Mouse (Mus musculus) lung, embryonic 16.5 days (tissue): ENCODE results near the gene Gm42674. TPM values are rescaled to one million over a fixed set of nuclear protein-coding genes. Genes with fewer than 3 reads are reported as not detected.

ENCODE experiments used
- ATAC-seq: fragments of 200-750 bp; cut with Nextera tagmentation; 2 replicates; pipeline ENCODE4 v1.8.0; 2017; ENCODE audit warnings: low read depth, mild to moderate bottlenecking, moderate library complexity
- H3K27ac ChIP-seq: fragments of 300-500 bp; sonication (generic); 2 replicates; pipeline ENCODE4 v1.5.1; 2014; ENCODE audit warnings: mild to moderate bottlenecking, control low read depth, low read length
- H3K27me3 ChIP-seq: fragments of 300-500 bp; sonication (generic); 2 replicates; pipeline ENCODE4 v1.6.1; 2014; ENCODE audit warnings: low read depth, low read length, mixed read lengths; ENCODE audit not compliant: control insufficient read depth, insufficient read depth
- H3K36me3 ChIP-seq: fragments of 300-500 bp; sonication (generic); 2 replicates; pipeline ENCODE4 v1.6.1; 2014; ENCODE audit warnings: low read length; ENCODE audit not compliant: control insufficient read depth, insufficient read depth
- H3K4me1 ChIP-seq: fragments of 300-500 bp; sonication (generic); replicated peaks from 2 replicates; pipeline ENCODE4 v1.6.1; 2014; ENCODE audit warnings: low read length, mixed read lengths; ENCODE audit not compliant: control insufficient read depth, insufficient read depth
- H3K4me2 ChIP-seq: fragments of 300-500 bp; sonication (generic); 2 replicates; pipeline ENCODE4 v1.6.1; 2014; ENCODE audit warnings: low read depth, low read length, control low read depth
- H3K4me3 ChIP-seq: fragments of 300-500 bp; sonication (generic); 2 replicates; pipeline ENCODE4 v1.5.1; 2014; ENCODE audit warnings: mild to moderate bottlenecking, low read length, control low read depth
- H3K9ac ChIP-seq: fragments of 300-500 bp; sonication (generic); 2 replicates; pipeline ENCODE4 v1.6.1; 2014; ENCODE audit warnings: low read length, control low read depth
- H3K9me3 ChIP-seq: fragments of 300-500 bp; sonication (generic); 2 replicates; pipeline ENCODE4 v1.6.1; 2016; ENCODE audit warnings: low read length; ENCODE audit not compliant: control insufficient read depth
- WGBS: fragments of 180-500 bp; shearing (Covaris S2); extraction: QIAGEN DNeasy Blood & Tissue Kit; methylation state at CpG from one replicate; pipeline ENCODE4 v1.1.7; 2014; 5-methylcytosine and 5-hydroxymethylcytosine counted together
- polyA plus RNA-seq: library from polyadenylated mRNA; unstranded; fragments of >200 nt; fragmentation: Nextera tagmentation; extraction: Ambion mirVana; gene quantifications from 2 replicates; pipeline ENCODE4 v1.2.1, GENCODE M21; 2015

Gene Gm42674
- polyA plus RNA-seq, 1 experiment from 2014 or later = not detected

DNA sequence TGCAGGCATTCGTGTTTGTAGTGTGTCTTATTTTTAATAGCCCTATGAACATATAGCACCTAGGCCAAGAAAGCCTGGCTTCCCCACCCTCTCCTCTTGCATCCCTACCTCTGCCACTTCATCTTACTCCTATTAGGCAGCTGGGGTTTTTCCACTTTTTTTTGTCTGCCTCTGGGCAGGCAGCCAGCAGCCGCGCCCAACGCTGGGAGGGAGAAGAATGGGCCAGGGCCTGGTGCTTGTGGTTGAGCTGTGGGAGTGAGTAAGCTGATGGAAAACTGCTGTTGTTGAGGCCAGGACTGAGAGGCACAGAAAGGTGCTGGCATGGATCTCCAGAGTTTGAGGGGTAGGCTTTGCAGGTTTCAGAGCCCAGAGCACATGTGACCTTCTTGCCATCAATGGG, 2.7 kb downstream of the Gm42674 start:
- H3K4me2 ChIP-seq = no peak overlapping the region
- ATAC-seq = peak; percentile 88
- H3K4me3 ChIP-seq = no peak overlapping the region

DNA sequence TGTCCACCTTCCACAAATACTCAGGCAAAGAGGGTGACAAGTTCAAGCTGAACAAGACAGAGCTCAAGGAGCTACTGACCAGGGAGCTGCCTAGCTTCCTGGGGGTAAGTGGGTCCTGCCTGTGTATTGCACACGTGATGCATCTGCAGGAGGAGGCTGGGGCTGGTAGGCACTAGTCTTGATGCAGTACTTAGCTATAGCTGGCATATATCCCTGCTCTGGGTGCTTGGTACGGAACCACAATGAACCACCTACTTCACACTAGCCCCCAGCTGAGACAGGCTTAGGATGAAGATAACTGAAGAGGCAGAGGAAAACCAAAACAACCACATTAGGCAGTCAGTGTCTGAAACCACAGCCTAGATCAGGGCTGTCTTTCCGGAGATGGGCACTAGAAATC, 3.3 kb downstream of the Gm42674 start:
- Histone ChIP-seq H3K36me3 (no peaks in the 10 kb centered on the region), H3K4me3 (no peak overlapping the region), H3K4me2 (no peak overlapping the region), H3K9me3 (no peaks in the 10 kb centered on the region), H3K27ac (peak overlapping the region; percentile 85), H3K4me1 (peaks cover 27% of the 10 kb centered on the region), H3K27me3 (no peaks in the 10 kb centered on the region), H3K9ac (no peak overlapping the region)
- peak; percentile 10 for ATAC-seq
- 71% methylated on average over 3 of the region's 3 CpGs for WGBS

More for the DNA sequence above, 2.7 kb downstream of the Gm42674 start:
- Histone ChIP-seq H3K27me3 (no peaks in the 10 kb centered on the region), H3K27ac (peak overlapping the region; percentile 85), H3K36me3 (no peaks in the 10 kb centered on the region), H3K4me1 (peaks cover 27% of the 10 kb centered on the region), H3K9me3 (no peaks in the 10 kb centered on the region), H3K9ac (no peak overlapping the region)
- WGBS = 13% methylated on average over 4 of the region's 4 CpGs

DNA sequence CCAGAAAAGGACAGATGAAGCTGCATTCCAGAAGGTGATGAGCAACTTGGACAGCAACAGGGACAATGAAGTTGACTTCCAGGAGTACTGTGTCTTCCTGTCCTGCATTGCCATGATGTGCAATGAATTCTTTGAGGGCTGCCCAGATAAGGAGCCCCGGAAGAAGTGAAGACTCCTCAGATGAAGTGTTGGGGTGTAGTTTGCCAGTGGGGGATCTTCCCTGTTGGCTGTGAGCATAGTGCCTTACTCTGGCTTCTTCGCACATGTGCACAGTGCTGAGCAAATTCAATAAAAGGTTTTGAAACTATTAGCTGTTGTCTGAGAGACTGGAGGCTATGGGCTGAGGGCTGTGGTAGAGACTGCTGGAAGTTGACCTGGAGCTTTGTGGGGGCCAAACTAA, 4.0 kb downstream of the Gm42674 start:
- Histone ChIP-seq H3K36me3 (no peaks in the 10 kb centered on the region), H3K4me1 (peaks cover 27% of the 10 kb centered on the region), H3K27me3 (no peaks in the 10 kb centered on the region), H3K4me3 (no peak overlapping the region), H3K9me3 (no peaks in the 10 kb centered on the region), H3K9ac (no peak overlapping the region), H3K27ac (peak overlapping the region; percentile 85), H3K4me2 (no peak overlapping the region)
- ATAC-seq = peak; percentile 8; the same call in 1 of the 2 replicates
- WGBS = 70% methylated on average over 2 of the region's 2 CpGs

DNA sequence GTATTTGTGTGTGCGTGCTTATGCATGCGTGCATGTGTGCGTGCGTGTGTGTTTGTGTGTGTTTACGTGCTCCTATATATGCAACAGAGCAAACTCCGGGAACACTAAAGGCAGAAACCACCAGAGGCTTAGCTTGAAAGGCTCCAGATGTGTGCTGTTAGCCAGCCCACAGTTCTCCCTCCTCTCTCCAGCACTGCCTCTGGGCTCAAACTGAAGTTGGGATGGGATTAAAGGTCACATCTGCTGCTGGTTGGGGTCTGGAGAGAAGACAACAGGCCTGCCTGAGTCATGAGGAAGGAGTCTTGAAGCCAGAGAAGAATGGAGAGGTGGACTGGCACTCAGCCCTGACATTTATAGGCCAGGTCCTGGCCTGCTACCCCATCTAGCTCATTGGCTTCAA, 4.5 kb downstream of the Gm42674 start:
- Histone ChIP-seq H3K4me2 (no peak overlapping the region), H3K4me1 (peaks cover 27% of the 10 kb centered on the region), H3K27me3 (no peaks in the 10 kb centered on the region), H3K27ac (peak overlapping the region; percentile 85), H3K9me3 (no peaks in the 10 kb centered on the region), H3K9ac (no peak overlapping the region), H3K36me3 (no peaks in the 10 kb centered on the region), H3K4me3 (no peak overlapping the region)
- ATAC-seq = peak; percentile 50
- 67% methylated on average over 6 of the region's 6 CpGs for WGBS

DNA sequence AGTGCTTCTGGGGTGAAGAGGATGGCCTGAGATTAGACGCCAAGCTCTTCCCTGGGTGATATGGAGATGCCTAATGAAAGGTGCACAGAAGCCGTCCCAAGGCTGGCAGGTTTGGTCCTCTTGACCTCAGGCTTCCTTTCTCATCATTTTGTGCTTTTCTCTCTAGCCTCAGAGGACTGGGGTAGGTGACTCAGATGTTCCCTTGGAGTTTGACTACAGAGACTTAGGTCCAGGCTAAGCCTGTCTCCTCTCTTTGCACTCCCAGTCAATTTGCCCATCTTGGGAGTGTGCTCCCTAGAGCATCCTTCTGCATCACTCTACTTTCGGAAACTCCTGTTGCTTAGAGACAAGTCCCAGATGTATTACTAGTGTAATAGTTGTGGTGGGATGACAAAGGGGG, 5.7 kb downstream of the Gm42674 start:
- peaks cover 27% of the 10 kb centered on the region for H3K4me1 ChIP-seq
- H3K4me2 ChIP-seq = no peak overlapping the region
- 84% methylated on average over 3 of the region's 3 CpGs for WGBS
- H3K4me3 ChIP-seq = no peak overlapping the region
- no peaks in the 10 kb centered on the region for H3K27me3 ChIP-seq
- H3K36me3 ChIP-seq = no peaks in the 10 kb centered on the region
- no peaks in the 10 kb centered on the region for H3K9me3 ChIP-seq
- no peak for ATAC-seq
- no peak overlapping the region for H3K27ac ChIP-seq
- no peak overlapping the region for H3K9ac ChIP-seq

DNA sequence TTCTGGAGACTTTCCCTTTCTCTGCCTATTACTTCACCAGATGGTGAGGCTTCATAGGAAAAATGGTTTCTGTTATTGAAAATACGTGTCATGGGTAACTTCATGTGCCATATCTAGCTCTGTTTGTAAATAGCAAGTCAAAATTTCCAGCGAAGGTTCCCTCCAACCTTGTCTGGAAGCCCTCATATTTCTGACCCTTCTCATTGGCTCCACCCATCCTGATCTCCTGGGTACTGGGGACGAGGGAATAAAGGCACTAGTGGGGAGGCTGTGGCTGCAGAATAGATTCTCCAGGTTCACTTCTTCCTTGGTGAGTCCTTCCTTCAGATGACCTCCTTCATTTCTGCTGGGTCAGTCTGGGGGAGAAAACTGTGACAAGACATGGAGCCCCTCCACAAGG, 6.5 kb downstream of the Gm42674 start, which contains the start of gene S100a5:
Gene S100a5 (plus strand): TSS at position 301 of the 400 bp plus-strand sequence.
- no peak within 1 kb of the TSS for H3K4me3 ChIP-seq
- 47% methylated on average over 3 of the region's 3 CpGs for WGBS
- no peak for ATAC-seq
- H3K4me2 ChIP-seq = no peak within 1 kb of the TSS
- no peak within 1 kb of the TSS for H3K27ac ChIP-seq
- H3K9ac ChIP-seq = no peak within 1 kb of the TSS
- peaks cover 30% of the 10 kb centered on the region for H3K4me1 ChIP-seq
- H3K36me3 ChIP-seq = no peaks in the 10 kb centered on the region
- no peaks in the 10 kb centered on the region for H3K27me3 ChIP-seq
- no peaks in the 10 kb centered on the region for H3K9me3 ChIP-seq

DNA sequence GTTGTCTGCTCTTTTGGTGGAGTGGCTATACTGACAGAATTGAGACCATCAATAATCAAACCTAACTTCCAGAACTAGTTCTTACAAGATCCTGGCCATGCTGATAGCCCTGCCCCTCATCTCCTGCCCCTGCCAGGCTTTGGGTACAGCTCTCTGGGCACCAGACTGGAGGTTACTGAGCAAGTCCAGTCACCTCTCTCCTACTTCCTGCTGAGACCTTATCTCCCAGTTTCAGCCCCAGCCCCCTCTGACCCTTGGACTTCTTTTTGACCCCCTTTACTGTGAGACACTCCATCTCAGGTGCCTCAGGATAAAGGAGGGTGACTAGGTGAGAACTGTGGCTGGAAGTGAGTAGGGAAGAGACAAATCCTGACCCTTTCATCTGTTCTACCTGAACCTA, 7.4 kb downstream of the Gm42674 start:
- no peaks in the 10 kb centered on the region for H3K36me3 ChIP-seq

DNA sequence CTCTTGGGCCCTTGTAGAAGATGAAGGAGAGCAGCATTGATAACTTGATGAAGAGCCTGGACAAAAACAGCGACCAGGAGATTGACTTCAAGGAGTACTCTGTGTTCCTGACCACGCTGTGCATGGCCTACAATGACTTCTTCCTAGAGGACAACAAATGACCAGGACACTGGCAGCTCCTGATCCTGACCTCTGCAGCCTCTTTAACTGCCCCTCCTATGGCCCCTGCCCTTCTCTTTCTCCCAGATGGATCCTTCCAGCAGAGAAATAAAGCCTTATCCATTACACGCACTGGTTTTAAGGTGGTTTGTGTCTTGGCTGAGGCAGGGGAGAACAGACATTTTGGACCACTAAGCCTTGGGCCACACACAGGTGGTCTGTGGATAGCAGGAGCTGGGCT, 9.8 kb downstream of the Gm42674 start:
- Histone ChIP-seq H3K4me2 (no peak overlapping the region), H3K27ac (no peak overlapping the region), H3K4me3 (no peak overlapping the region), H3K36me3 (no peaks in the 10 kb centered on the region), H3K9me3 (no peaks in the 10 kb centered on the region), H3K27me3 (no peaks in the 10 kb centered on the region), H3K4me1 (peaks cover 23% of the 10 kb centered on the region), H3K9ac (no peak overlapping the region)
- ATAC-seq = no peak
- 82% methylated on average over 3 of the region's 3 CpGs for WGBS

More for the DNA sequence above, 7.4 kb downstream of the Gm42674 start:
- H3K4me2 ChIP-seq = no peak overlapping the region
- H3K27ac ChIP-seq = no peak overlapping the region
- peaks cover 27% of the 10 kb centered on the region for H3K4me1 ChIP-seq
- H3K27me3 ChIP-seq = no peaks in the 10 kb centered on the region
- no peak for ATAC-seq
- no peak overlapping the region for H3K4me3 ChIP-seq
- H3K9ac ChIP-seq = no peak overlapping the region
- no peaks in the 10 kb centered on the region for H3K9me3 ChIP-seq

DNA sequence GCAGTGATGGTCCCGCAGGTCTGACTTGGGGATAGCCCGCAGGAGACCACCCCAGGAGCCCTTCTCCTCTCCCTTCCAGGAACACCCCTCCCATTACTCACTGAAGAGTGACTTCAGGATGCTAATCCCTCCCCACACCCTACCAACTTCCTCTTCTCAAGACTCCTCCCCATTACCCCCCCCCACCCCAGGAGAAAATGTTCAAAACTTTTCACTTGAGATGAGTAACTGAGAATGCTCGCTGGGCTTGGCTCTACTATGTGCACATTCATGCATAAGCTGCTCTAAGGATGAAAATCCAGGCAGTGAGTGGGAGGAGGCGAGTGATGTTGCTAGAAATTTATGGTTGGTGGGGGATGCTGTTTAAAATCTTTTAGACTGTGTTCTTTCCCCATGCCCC, 10.4 kb downstream of the Gm42674 start:
- no peaks in the 10 kb centered on the region for H3K9me3 ChIP-seq
- no peak overlapping the region for H3K4me3 ChIP-seq
- no peak for ATAC-seq
- no peaks in the 10 kb centered on the region for H3K36me3 ChIP-seq
- WGBS = 61% methylated on average over 4 of the region's 4 CpGs
- no peak overlapping the region for H3K27ac ChIP-seq
- no peak overlapping the region for H3K9ac ChIP-seq
- no peaks in the 10 kb centered on the region for H3K27me3 ChIP-seq
- H3K4me1 ChIP-seq = peaks cover 23% of the 10 kb centered on the region
- no peak overlapping the region for H3K4me2 ChIP-seq

DNA sequence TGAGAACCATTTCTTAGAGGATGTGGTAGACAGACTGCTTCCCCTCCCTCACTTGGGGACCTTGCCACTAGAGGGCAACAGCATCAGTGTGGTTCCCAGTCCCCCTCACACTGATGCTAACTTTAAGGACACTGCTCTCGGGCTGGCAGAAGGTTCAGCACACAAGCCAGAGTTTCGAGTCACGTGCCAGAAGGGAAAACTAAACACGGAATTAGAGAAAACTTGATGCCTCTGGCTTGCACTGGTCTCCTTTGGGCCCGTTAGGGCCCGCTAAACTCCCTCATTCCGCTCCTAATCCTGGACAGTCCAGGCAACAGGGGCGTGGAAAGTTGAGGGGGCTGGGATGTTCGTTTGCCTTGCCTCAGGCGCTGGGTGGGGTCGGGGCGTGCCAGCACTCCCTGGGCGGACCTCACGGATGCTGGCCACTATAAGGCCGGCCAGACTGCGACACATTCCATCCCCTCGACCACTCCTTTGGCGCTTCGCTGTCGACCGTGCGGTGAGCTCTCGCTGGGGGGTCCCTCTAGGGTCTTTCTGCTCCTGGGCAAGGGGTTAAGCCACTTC, 11.1 kb downstream of the Gm42674 start, which contains the start of gene S100a6:
Gene S100a6 (plus strand): TSS at position 155 of the 564 bp plus-strand sequence.
- Histone ChIP-seq H3K4me3 (peak within 1 kb of the TSS; percentile 48), H3K27me3 (no peaks in the 10 kb centered on the region), H3K4me2 (peak within 1 kb of the TSS; percentile 73), H3K27ac (no peak within 1 kb of the TSS), H3K36me3 (no peaks in the 10 kb centered on the region), H3K9me3 (no peaks in the 10 kb centered on the region; the same call in 1 of the 2 replicates), H3K9ac (peak within 1 kb of the TSS; percentile 63), H3K4me1 (peaks cover 23% of the 10 kb centered on the region)
- peak; percentile 81 for ATAC-seq
- under 1% methylated on average over 23 of the region's 23 CpGs for WGBS
